Mouse (Mus musculus) kidney, postnatal 25 days (tissue): ENCODE measurements around the gene Tspan15.

ENCODE experiments used
- DNase-seq, 2 experiments: peaks; one replicate each; pipeline ENCODE4 v3.0.0; 2021; ENCODE audit warnings: mixed read lengths in 2 of 2

Tspan15 gene

DNA sequence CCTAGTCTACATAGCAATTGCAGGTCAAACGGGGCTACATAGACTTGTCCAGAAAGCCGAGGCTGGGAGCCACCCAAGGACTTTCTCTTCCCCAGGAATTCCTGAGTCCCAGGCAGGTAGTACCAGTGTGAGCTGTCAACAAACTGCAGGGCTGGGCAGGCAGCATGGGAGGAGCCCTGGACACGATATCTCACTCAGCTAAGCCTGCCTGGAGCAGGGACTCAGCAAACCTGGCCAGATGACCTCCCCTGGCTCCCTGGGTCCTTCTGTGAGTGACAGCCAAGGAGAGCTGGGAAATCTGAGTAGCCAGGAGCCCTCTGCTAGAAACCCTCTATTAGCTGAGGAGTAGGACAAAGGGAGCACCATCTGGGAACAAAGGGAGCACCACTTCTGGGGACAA is 41.7 kb downstream of the Tspan15 start:
- peak in 1 of 2 experiments; percentile 58 for DNase-seq

DNA sequence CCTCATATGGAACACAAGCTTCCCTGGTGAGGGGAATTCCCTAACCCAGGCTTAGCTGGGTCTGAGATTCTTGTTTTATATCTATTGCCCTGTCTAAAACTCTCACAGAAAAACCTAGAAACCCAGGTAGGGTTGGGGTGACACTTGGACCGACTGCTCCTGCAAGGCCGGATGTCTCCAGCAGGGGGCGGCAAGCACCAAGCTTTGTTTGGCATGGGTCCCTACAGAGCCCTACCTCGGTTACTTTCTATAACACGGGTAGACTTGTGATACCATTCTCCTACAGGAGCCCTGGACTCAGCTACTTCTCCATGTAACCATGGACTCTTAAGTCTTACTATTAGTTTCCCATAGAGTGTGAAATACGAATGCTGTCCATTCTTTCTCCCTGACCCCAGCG is 44.2 kb downstream of the Tspan15 start:
- peak; percentile 78 to 91 for DNase-seq

DNA sequence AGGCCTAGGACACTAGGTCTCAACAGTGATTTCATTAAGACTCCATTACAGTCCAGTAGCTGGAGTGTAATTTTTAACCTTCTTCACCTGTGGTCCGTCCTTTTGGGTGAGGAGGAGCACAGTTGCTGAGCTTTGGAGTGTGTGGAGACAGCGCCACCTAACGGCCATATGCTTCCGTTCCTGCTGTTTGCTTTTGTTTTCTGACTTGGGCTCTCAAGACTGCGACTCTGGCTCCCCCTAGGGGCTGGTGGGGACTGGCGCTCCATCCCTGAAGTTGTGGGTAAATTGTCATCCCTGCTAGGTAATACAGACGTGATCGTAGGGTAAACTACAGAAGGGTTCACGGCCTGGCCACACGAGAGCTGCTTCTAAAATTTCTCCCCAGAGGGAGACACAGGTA is 48.0 kb downstream of the Tspan15 start:
- DNase-seq = peak; percentile 93 to 99

DNA sequence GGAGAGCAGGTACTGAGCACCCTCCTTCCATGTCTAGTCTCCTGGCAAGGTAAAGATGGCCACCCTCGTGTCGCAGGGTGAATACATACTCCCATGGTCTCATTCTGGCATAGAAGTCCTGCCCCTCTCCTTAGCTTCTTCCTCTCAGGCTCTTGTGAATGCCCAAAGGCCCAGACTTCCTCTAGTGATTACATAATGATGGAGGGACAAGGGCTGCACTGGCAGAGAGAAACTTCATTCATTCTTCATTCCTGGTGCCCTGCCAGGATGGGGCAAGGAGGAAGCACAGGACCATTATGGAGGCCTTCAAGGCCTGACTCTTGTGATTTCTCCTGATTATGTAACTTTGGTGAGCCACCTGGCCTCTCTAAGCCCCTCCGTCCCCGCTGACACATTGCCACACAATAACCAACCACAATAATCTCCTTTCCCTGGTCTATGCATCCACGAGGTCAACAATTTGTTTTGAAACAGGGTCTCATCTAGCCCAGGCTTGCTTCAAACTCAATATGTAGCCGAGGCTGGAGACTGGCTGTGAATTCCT is 48.5 kb downstream of the Tspan15 start:
- DNase-seq = no peak

DNA sequence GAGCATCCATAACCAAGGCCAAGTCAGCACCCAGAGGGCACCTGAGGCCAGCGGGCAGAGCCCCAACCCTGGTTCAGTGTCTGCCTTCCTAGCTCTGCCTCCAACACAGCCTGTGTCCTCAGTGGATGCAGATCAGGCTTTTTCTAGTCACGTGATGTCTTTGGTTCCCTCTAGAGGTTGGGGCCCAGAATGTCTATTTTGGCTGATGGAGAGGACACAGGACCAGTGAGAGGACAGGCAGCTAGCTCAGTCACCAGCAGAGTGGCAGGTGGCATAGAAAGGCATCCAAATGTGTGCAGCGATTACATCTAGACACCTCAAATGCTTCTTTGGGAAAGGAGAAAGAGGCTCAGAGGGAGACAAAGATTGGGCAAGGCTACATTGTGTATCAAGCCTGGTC is 49.4 kb downstream of the Tspan15 start:
- no peak for DNase-seq

DNA sequence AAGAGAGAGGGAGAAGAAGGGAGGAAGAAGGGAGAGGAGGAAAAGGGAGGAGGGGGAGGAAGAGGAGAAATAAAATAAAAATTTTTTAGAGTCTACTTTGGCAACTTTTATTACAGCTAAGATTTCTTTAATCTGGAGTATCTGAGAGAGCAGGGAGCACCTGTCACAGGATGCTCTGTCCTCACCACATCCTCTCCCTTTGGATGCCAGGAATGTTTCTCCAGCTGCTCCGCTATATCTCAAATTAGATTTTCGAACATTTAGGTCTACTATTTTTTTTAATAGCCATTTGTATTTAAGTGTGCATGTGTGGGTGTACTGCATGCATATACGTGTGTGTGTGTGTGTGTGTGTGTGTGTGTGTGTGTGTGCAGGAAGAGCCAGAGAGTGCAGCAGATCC is 51.1 kb downstream of the Tspan15 start:
- no peak for DNase-seq

DNA sequence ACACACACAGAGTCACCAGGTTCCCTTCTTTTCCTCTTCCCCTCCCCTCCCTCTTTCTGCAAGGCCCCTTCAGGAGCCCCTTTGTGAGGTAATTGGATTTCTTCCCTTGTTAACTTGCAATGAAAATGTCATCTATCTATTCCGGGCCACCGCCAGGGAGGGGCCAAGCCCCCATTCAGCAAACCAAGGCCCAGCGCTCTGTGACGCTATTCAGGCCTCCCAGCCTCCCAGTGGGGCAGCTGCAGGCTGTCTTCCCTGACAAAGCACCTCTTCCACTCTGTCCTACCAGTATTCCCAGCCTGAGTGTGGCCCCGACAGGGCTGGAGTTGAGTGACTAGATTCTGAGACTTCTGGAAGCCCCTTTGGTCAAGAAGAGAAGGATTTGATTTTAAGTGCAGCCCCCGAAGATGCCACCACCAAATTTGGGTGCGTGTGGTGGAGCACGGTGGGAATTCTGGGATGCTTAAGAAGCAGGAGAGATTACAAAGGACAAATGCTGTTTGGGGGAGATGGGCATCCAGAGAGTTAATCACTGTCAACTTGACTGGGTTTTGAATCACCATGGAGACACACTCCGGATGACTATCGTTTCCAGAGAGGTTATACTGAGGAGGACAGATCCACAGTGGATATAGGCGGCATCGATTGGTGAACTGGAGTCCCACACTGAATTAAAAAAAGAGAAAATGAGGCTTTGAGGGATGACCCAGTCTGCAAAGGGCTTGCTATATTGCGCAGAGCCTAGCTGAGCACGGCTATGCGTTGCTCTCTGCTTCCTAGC is 56.3 kb downstream of the Tspan15 start:
- DNase-seq = no peak

DNA sequence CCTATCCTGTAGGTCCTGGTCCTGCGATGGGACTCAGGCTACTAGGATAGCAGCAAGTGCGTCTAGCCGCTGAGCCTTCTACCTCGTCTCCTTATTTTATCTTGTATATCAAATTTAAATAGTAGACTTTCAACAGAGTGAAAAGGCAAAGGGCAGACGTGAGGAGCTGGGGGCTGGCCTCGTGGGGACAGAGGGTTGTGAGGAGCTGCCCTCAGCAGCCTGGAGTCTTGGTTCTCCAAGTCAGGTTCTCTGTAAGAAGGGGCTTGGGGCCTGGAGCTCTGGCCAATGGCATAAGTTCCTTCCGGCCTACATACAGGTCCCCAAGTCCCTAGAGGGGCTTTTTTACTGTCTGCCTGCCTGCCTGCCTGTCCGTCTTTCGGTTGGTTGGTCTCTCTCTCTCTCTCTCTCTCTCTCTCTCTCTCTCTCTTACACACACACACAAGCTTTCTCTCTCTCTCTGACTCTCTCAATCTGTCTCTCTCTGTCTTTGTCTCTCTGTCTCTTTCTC is 57.1 kb downstream of the Tspan15 start:
- DNase-seq = no peak

DNA sequence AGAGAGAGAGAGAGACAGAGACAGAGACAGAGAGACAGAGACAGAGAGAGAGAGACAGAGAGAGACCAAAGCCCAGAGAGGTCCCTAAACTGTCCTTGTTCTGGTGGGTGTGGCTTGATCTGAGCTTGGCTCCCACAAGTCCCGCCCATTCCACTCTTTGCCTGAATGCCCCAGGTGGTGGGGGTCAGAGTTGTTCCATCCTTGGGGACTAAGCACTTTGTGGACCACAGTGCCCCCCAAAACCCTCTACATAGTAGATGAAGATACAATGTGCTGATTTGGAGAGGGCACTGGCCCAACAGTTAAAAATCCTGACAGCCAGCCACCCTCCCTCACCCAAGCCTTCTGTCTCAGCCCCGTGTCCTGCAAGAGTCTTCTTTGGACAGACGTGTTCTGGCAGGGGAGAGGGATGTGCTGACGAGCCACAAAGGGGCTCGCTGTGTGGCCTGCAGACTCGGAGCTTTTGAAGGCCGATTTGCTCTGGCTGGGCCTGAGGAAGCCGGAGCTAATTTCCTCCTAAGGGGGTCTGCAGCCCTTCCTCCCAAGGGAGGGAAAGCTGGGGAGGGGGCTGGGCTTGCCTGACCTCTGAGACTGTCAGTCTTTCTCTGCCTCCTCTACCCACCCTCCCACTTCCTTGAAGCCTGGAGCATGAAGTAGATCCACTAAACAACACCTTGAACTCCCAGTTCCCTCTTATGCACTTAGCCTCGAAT is 58.1 kb downstream of the Tspan15 start:
- no peak for DNase-seq

DNA sequence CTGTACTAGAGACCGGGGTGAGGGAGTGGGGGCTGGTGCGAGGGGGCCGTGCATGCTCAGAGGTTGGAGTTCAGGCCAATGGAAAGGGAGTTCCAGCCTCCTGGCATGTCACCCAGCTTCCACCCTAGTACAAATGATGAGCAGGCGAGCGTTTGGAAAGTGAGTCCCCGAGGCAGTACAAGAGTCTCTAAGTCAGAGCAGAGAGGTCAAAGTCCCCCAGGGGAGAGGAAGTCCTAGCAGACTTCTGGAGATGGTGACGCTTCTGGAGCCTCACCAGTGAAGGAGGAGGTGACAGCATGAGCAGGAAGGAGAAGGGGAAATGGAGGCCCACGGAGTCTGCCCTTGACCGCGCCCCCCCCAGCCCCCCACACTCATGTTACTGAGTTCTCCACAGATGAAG is 68.6 kb downstream of the Tspan15 start:
- DNase-seq = peak; percentile 29 to 62

DNA sequence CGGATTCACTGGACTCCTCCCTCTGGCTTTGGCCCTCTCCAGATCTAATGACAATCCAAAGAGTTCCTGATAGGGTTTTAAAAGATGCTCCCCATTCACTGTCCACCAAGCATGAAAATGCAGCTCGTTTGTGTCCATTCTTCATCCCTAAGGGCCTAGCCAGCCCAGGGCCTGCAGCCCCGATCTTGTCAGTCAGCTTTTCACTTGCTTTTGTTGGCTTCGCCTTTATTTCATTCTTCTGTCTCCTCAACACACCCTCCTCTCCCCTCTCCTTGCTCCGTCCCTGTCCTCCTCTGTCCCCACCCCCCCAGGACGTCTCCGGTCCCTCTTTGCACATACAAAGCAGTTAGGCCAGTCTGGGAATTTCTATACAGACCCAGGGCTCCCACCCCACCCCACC is 81.1 kb downstream of the Tspan15 start:
- no peak for DNase-seq

DNA sequence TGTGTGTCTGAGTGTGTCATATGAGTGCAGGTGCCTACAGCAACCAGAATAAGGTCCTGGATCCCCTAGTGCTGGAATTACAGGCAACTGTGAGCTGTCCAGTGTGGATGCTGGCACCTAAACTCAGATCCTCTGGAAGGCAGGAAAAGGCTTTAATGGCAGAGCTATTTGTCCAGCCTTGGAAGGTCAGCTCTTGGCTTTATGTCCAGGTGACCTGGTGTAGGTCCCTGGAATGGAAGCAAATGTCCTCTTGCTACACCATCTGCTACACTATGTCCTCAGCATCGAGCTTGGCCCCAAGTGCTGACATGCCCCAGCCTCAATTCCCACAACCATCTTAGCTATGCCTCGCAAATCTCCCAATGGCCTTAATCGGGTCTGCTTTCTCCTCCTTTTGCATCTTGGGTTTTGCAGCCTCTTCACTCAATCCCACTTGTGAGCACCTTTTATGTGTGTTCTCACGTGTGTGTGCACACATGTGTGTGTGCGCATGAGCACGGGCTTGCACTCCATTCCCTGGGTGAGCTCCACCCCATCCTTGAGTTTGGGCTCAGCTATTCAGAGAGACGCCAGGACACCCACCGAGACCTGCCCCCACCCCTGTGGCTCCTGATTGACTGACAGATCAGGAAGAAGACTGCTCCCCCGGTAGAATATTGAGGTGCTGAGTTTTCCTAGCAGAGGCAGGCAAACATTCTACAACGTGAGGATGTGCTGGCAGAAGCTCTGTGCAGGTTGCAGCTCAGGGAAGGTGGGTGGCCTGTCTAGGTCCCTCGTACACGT is 83.4 kb downstream of the Tspan15 start:
- no peak for DNase-seq

DNA sequence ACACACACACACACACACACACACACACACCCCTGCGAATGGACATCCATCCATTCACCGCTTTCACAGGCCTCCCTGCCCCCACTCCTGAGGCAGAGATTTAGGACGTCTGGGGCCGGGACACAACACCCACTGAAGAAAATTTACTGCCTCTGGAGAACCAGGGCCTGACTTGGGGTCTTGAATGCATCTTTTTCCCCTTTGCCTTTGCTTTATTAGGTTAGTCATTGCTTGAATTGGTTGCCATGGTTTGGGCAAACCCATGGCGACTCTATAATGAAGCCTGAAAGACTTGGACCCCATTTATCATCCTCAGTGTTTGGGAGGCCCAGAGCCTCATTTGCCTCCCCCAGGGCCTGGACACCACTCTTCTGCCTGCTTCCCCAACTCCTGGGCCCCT is 85.1 kb downstream of the Tspan15 start:
- DNase-seq = no peak

DNA sequence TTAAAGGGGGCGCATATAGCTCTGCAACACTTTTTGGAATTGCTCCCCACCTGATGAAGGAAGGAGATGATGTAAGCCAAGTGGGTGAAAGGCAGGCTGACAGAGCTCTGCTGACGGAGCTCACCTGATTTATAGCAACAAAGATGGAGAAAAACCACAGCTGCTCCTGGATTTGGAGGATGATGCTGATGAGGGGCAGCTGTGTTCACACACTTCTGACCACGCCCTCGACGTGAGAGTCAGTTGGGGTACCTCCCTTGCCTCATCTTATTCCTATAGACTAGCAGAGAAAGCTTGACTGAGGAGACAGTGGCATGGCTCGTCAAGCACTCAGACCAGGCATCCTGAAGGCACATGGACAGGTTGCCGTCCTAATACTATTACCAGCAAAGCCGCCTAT is 87.2 kb downstream of the Tspan15 start, which contains the start of gene Fam241b:
TSS of gene Fam241b (minus strand) at position 101 of the 400 bp plus-strand sequence.
- DNase-seq = no peak

DNA sequence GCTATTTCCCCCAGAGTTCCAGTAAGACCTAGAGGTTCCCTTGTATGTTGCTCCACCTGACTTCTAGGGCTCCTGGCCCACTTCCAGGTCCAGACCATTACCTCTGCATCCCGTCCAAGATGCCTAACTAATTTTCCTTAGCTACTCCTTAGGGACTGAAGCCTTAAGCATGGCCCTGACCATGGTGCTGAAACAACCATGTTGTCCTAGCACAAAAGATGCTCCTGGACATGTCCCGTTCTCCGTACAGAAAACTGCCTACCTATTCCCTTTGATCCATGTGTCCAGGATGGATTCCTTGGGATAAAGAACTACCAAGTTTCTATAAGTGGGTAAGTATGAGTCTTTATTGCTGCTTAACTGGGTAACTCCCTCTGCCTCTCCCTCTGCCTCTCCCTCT is 93.0 kb downstream of the Tspan15 start:
- DNase-seq = peak in 1 of 2 experiments; percentile 35

DNA sequence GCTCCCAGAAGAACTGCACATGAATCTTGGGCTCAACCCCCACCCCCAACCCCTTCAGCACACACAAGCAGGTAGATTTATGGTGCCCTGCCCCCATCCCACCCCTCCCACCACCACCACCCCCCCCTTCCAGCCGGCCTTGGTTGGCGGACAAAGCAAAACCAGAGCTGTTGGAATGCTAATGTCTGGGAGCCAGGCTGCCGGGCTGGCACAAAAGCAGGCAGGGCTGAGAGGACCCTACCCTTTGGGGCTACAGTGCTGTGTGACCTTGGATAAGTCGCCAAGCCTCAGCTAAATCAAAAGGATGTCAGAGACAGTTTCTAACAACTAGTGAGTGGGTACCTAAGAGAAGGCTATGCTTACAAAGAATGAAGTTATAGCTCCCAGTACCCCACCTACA is 93.9 kb downstream of the Tspan15 start:
- DNase-seq = no peak

DNA sequence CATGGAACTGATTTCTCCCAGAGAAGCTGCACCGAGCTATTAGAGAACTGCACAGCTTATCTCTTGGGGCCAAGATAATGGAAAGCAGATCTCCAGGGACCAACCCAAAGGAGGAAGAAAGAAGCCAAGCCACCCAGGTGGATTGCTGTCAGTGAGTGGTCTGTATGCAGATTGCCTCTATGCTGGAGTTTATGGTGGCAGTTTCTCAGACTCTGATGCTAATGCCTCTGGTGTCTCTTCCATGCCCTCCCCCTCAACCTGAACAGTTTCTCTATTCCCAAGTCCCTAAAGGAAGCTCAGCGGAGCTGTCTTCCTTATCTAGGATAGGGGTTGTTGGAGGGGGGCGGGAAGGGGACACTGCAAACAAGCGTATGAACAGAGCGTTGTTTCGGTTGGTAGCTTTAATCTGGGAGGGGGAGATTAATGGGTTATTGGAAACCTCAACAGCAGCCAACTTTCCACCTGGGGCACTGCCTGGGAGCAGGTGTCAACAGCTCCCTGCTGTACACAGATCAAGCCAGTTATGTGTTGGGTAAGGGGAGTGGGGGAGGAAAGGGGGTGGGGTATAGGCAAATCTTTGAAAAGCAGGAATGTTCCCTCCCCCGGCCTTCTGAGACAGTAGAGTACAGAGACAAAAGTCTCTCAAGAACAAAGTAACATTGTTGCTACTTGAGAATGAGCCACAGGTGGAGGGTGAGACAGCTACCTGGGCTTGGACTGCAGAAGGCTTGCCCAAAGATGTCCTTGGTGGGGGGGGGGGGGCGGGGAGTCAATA is 95.2 kb downstream of the Tspan15 start:
- DNase-seq = no peak
